Mouse (Mus musculus): ENCODE results near the gene Ldlr. TPM values are rescaled to one million over a fixed set of nuclear protein-coding genes. Genes with fewer than 3 reads are reported as not detected.

Ldlr gene
- polyA plus RNA-seq (2012; rRNA removed): 21.0 and 21.6 TPM in 2 replicates

DNA sequence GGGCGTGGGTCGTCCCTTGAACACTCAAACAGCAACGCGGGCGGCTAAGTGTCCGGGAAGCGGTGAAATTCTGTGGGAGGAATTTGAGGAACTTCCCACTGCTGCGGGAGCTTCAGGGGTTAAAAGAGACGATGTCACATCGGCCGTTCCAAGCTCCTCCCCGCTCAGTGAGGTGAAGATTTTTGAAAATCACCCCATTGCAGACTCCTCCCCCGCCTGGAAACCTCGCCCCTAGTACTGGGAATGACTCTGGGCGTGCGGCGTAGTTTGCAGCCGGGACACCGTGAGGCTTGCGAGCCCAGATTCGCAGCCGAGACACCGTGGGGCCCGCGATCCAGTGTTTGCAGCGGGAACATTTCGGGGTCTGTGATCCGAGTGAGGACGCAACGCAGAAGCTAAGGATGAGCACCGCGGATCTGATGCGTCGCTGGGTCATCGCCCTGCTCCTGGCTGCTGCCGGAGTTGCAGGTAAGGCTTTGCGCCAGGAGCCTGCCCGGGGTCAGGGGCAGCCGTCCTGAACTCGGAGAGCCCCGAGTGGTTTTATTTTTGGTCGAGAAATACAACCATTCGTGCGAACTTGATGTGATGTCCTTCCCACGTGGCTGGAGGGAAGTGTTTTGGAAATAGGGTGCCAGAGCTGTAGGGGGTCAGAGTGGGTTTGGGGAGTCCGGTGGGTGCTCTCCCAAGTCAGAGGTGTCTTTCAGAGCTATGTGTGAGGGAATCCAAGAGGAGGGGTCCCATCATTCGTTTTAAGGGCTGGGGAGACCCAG is at the start of gene Ldlr:
Gene Ldlr, plus strand, starts transcription at position 107 of the 770 bp plus-strand sequence.

DNA sequence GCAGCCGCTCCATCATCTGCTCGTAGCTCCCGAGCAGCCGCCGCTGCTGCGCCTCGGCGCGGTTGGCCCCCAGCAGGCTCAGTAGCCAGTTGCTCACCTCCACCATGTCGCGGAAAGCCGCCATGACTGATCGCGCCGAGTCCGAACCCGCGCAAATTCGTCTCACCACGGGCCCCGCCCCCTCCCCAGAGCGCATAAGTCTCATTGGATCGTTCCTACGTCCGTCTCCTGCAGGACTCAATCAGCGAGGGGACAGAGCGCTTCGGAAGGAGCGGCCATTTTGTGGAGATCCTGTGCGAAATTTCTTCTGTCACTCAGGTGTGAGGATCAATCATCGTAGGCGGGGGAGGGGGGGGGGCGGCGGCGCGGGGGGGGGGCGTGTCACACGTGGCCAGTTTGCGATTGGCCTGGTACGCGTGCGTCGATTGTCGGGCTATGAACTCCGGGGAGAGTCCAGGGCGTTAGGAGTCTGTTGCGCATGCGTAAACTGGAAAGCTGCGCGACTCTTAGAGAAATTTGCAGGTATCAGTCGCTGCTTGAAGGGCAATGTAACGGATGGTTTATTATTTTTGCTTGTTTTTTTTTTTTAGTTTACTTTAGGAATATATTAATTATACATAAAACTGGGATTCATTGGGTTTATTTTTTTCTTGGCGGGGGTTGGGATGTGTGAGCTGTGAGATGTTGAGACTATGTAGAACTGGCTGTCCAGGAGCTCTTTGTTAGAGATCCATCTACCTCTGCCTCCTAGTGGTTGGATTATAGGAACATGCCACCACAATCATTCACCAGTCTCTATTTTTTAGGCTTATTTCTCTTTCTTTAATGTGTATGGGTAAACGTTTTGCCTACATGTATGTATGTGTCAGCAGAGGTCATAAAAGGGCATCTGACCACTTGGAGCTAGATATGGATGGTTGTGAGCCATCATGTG is 37.1 kb downstream of the Ldlr start, which contains the start of gene Spc24:
Gene Spc24, minus strand, starts transcription at position 149 of the 934 bp plus-strand sequence.

DNA sequence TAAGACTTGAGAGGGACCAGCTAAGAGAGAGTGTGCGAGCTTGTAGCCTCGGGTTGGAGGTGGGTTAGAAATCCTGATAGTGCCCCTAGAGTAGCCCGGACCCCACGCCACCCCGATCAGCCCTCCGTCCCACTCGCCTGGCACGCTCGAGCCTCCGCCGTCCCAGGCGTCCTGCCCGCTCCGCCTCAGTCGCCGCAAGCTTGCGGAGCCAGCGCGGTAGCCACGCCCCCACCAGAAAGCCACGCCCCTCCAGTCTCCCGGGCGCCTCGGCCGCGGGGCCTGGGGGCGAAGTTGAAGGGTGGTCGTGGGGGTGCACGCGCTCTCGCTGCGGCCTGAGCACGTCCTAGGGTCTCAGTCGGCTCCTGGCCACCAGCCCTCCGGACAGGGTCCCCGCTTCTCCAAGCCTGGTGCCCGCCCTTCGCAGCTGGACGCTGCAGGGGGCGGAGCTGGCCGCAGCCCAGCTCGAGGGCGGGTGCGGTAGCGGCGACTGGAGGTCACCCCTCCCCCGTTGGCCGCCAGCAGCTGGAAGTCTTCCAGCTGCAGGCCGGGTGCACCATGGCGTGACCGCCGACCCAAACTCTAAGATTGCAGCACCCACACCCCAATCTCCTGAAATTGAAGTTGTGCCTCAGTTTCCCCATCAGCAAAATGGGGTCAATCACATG is 75.2 kb downstream of the Ldlr start, which contains the start of gene Kank2:
Gene Kank2, minus strand, starts transcription at position 400 of the 665 bp plus-strand sequence.

Other genes with a start within 250 kb of the Ldlr start
- 35.4 and 42.5 TPM in 2 replicates for gene Tmed1, start 213.2 kb upstream of the Ldlr start, polyA plus RNA-seq (2012; rRNA removed)
- 0.58 and 0.72 TPM in 2 replicates for gene AB124611, start 197.3 kb upstream of the Ldlr start, polyA plus RNA-seq (2012; rRNA removed)
- gene Carm1, start 176.6 kb upstream of the Ldlr start, polyA plus RNA-seq (2012; rRNA removed): 79.8 and 94.0 TPM in 2 replicates
- 69.6 and 69.8 TPM in 2 replicates for gene Timm29, start 130.8 kb upstream of the Ldlr start, polyA plus RNA-seq (2012; rRNA removed)
- gene Yipf2, start 130.7 kb upstream of the Ldlr start, polyA plus RNA-seq (2012; rRNA removed): 15.7 and 17.7 TPM in 2 replicates
- 132 and 146 TPM in 2 replicates for gene Smarca4, start 107.3 kb upstream of the Ldlr start, polyA plus RNA-seq (2012; rRNA removed)
- 12.6 and 14.0 TPM in 2 replicates for gene Spc24, start 36.8 kb downstream of the Ldlr start, polyA plus RNA-seq (2012; rRNA removed)
- 5.3 and 5.6 TPM in 2 replicates for gene Kank2, start 75.3 kb downstream of the Ldlr start, polyA plus RNA-seq (2012; rRNA removed)
- gene Angptl8, start 112.0 kb downstream of the Ldlr start, polyA plus RNA-seq (2012; rRNA removed): not detected in 2 replicates
- gene Dock6, start 129.2 kb downstream of the Ldlr start, polyA plus RNA-seq (2012; rRNA removed): 46.2 and 49.9 TPM in 2 replicates
- gene Rab3d, start 194.7 kb downstream of the Ldlr start, polyA plus RNA-seq (2012; rRNA removed): 32.4 and 36.8 TPM in 2 replicates
- 21.0 and 21.3 TPM in 2 replicates for gene Ccdc159, start 204.0 kb downstream of the Ldlr start, polyA plus RNA-seq (2012; rRNA removed)
- 44.9 and 51.9 TPM in 2 replicates for gene Tmem205, start 204.1 kb downstream of the Ldlr start, polyA plus RNA-seq (2012; rRNA removed)
- gene Plppr2, start 213.6 kb downstream of the Ldlr start, polyA plus RNA-seq (2012; rRNA removed): 170 and 195 TPM in 2 replicates
- 7.5 and 7.9 TPM in 2 replicates for gene Swsap1, start 232.3 kb downstream of the Ldlr start, polyA plus RNA-seq (2012; rRNA removed)
- 1.0 and 1.5 TPM in 2 replicates for gene Epor, start 240.0 kb downstream of the Ldlr start, polyA plus RNA-seq (2012; rRNA removed)

All from central nervous system, embryonic 18 days (tissue).